Mouse (Mus musculus): ENCODE measurements around the gene Gm49358.

Gm49358 gene

DNA sequence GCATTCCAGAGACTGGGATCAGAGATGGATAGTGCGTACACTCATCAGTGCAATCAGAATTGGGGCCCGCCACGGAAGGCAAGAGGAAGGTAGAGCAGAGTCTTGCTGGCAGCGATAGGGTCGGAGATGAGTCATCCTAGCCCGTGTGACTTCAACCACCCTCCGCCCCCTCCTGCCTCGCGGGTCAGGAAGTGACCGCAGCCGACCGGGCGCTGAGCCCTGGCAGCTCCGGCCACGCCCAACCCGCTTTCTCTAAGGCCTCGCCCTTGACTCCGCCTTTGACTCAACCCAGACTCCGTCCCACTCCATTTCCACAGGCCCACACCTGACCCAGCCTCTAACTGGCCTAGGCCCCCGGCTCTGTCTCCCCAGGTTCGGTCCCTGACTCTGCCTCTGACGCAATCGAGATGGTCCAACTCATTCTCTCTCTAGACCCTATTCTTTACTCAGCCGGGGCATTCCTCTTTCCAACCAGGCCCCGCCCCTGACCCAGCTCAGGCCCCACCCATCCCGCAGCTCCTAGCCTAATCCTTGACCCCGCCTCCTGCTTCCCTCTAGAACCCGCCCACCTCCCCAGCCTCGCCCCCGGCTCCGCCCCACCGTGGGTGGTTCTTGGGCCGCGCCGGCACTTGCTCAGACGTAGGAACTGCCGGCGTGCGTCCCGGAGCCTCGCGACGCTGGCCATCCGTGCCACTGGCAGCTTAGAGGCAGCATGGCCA is 14.8 kb downstream of the Gm49358 start, which contains the start of gene Nt5dc3:
Nt5dc3 (plus strand) TSS at position 608 of the 719 bp plus-strand sequence.
- peak; percentile 97 for DNase-seq

DNA sequence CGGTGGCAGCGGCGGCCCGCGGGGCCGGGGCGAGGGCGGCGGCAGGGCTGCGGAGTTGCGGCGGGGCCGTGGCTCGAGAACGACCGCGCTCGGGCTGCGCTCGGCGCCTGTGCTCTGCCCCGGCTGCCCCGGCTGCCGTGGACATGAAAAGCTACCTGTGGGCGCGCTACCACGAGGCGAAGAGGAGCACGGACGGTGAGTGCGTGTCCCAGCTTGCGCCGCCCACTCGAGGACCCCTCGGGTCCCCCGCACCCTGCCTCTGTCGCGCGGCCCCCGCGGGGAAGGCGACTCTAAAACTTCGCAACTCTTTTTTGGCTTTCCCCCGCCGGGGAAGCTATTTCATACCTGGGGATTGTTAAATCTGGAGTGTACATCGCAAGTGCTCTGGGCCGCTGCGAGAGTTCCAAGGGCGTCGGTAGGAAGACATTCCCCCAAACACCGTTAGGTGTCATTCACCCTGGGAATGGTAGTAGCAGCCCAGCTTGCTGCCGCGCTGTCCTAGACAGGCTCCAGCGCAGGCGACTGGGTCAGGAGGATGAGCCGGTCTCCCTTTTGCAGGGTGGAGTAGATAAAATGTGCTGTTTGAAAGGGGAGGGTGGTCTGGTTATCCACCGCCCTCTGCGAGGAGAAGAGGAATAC is 15.5 kb downstream of the Gm49358 start:
- no peak for DNase-seq

DNA sequence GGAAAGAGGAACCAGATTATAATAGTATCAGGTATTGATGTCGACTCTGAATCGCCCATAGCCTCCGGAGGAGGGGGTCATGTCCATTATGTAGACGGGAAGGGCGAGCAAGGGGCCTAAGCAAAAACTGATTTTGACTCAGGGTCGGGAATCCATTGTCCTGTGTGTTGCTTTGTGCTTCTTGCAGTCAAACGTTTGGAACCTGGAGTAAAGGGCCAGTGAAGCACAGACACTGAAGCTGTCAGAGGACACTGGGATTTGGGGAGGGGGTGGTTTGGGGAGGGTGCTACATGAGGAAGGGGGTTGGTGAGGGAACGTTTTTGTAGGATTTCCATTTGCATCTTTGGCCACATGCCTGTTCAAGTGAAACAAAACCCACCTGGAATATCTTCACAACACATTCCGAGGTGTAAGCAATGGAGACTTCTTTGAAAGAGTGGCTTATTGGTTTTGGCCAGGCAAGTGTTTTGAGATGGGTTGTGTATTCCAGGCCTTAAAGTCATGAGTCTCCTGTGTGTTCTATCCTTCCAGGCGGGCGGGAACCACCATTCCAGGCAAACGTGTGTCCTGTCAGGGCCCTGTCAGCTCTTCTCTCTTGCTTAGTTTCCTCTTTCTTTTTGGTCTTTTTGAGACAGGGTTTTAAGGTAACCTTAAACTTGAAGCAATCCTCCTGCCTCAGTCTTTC is 16.2 kb downstream of the Gm49358 start:
- no peak for DNase-seq

DNA sequence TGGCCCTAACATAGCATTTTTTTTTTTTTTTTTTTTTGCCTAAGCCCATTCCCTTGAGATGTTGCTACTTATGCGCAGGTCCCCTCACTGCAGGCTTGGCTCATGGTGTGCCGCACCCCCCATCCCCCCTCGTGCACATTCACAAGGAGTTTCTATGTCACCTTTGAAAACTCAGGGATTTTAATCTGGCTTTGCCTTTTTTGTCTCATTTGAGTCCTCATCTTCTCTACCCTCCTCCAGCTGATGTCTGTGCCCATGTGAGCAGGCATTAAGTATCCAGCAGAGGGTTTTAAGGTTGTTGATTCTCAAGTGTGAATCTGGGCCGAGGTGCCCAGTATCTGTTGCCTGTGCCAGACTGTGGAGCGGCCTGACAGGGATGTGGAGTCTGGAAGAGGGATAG is 17.9 kb downstream of the Gm49358 start:
- no peak for DNase-seq

DNA sequence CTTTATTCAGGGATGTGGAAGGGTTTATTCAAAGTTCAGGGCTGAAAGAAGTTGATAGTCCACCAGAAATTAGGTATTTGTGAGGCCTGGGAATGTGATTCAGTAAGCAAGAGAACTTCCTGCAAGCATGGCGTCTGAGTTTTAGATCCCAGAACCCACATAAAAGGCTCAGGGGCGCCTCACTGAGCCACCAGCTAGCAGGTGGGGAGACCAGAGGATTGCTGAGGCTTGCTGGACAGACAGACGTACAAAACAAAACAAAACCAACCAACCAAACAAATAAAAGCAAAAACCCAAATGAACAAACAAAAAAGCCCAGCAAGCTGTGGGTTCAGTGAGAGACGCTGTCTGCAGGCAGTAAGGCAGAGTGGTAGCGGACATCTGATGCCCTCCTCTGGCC is 18.9 kb downstream of the Gm49358 start:
- DNase-seq: no peak

DNA sequence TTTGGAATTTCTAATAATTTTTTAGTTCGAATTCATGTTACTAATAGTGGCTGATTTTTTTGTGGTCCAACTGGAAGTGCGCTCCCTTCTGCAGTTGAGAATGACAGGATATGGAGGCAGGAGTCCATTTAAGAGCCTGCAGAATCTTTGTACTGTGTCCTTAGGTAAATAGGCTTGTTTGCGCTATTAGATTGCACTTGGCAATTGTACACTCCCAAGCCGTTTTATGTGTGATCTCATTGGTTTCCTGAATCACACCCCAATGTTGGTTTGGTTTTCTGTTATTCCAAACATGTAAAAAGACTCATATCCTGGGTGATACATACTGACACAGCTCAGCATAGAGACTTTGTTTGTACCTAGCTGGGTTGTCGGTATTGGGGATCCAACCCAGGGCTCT is 19.8 kb downstream of the Gm49358 start:
- DNase-seq: no peak

DNA sequence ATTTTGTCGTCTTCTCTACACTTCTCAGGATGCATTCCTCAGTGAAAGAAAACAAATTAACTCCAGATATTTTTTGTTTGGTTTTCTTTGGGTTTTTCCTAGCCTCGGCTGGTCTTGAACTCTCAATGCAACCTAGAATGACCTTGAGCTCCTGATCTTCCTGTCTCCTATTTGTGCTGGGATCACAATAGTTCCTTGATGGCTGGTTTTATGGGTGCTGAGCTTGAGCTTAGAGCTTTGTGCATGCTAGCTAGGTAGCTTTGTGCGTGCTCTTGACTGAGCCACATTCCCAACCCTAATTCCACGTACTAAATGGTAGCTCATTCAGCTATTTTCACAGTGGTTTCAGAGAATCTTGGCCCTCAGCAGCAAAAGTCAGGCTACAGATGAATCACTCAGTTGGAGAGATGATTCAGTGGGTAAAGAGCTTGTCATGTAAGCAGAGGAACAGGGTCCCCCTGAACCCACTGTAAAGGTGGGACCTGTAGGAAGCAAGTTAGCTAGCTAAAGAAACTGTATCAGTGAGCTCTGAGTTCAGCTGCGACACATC is 20.4 kb downstream of the Gm49358 start:
- no peak for DNase-seq

DNA sequence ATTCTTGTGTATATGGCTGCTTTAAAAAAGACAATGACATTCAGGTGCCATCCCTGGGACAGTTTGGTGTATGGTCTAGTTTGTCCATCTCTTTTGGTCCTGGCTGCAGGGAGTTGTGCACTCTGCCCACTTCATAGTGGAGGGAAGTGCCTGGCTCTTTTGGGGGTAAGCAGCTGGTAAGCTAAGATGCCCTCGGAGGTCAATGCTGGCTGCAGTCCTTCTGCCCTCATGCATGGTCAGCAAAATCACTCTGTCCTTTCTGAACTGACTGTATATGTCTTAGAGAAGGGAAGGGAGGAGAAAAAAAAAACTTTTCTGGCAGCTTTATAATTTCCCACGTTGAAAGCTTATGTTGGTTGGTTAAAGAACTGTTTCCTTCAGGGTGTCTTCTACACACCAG is 21.6 kb downstream of the Gm49358 start:
- DNase-seq: no peak

DNA sequence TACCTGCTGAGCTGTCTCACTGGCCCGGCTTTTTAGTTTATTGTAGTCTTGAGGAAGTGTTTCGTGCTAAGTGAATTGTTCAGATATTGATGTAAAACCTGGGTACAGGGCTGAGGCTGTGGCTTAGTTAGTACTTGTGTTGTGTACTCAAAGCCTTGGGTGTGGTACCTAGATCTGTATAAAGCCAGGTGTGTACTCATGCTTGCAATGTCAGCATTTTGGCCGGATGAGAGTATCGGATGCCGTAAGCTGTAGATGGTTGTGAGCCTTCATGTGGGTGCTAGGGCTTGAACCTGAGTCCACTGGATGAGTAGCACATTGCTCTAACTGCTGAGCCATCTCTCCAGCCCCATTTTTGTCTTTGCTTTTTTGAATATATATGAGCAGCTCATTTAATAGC is 22.3 kb downstream of the Gm49358 start:
- no peak for DNase-seq

DNA sequence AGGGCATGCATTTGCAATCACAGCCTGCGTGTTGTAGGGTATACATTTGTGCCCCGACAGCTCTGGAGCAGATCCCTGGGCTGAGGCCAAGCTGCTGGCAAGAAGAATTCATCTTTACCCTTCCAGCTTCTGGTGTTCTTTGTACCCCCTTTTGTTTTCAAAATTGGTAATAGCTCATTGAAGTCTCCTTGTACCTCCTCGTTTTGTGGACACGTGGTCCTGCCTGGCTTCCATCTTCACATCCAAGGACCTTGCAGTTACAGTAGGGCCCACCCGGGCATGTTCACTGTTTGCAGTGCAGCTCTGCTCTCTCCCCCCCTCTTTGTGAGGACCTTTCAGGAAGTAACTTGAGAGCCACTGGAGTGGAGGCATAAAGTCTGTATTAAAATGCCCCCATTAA is 24.4 kb downstream of the Gm49358 start:
- no peak for DNase-seq

DNA sequence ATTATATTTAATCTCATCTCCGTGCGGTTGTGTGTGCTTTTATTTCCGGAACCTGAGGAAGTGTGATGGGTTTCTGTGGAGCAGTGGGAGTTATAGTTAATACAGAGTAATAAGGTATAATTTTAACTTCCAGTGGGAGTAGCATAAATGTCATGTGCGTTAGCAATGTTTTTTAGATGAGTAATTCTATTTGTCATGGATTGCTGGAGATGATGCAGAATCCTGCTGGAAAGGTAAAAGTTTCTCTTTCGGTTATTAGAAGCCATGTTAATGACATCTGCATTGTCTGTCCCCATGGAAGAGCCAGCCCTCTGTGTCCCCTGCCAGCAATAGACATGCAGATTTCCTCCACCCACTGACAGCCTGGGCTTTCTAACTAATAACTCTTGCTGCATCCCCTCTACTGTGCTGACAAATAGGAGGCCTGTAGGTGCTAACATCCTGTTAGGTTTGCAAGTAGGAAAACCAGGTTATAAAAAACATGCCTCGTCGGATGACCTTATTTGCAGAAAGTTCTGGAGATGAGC is 25.4 kb downstream of the Gm49358 start:
- DNase-seq: no peak

DNA sequence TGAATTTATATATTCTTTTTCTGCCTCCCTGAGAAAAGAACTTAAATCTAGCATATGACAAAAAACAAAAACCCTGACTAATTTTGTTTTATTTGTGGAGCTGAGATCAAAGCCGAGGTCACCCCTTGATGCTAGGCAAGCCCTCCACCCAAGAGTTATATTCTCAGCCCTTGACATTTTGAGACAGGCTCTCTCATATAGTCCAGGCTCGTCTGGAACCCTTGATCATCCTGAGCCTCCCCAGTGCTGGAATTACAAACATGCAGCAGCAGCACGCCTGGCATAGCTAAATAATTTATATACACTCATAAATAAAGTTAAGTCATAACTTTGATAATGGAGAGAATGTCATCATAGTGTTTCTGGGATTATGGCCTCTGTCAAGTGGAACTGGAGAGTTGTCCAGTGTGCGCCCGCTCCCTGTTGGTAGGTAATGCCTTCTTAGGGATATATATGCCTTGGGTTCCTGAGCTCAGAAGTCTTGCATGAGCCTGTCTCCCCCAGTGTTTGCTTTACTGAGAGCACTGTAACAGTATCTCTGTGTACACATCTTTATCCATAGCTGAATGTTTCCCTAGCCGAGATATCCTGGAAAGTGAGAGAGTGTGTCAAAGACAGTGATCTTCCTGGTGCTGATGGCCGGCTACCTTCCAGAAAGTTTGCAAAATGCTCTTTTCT is 27.9 kb downstream of the Gm49358 start:
- no peak for DNase-seq

DNA sequence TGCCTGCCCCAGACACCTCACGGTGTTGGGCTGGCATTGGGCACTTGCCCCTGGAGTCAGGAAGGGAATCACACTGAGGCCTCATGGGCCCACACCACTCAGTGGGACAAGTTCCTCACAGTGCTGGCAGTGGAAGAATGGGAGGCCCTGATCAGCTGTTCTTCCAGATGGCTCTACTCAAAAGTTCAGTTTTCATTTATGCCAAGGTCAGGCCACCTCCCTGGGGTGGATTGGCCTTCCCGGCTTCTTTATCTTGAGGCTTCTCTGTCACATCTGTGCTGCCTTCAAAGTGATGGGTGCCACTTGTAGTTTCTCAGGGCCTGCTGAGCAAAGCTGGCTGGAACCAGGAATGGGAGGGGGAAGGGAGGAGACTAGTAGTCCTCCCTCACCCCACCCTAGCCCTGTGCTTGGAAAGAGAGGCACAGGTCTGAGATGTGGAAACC is 29.8 kb downstream of the Gm49358 start:
- DNase-seq: no peak

DNA sequence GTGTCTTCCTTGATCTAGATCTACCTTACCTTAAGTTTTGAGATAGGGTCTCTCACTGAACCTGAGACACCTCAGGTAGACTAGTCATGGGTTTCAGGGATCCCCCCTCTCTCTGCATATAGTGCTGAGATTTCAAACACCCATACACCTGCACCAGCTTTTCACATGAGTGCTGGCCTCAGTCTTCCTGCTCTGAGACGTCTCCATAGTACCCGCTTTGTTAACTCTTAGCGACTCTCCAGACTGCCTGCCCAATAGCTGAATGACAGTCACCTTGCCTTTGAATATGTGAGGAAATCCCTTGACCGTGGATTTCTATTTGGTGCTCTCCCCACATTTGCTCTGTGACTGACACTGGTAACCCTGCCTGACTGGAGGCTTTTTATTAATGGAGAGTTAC is 30.4 kb downstream of the Gm49358 start:
- DNase-seq: no peak

DNA sequence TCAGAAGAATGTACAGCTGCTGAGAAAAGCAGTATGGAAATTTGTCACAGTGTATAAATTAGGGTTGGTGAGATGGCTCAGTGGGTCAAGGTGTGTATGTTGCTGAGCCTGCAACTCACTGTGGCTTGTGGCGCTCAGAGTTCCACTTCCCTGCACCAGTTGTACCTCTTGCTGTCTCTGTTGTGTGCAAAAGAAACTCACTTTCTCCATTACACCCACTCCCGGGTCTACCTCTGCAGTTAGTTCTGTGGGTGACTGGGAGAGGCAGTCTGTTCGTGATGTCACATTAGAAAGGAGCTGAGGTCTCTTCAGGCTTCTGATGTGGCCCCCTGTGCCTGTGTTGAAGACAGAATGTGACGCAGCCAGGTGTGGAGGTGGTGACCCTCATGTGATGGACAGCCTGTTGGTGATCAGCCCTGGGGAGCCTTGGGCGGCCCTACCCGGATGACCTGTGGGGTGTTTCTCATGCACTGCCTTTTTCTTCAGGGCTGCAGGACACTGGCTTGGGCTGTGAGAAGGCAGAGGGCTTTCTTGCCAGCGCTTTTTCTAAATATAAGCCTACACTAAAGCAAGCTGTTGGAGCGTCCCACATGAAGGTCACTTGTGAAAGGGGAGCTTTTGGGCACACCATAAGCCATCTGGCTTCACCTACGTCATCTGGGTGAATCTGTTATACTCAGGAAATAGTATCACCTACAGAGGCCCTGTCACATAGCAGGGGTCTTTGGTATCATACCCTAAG is 31.2 kb downstream of the Gm49358 start:
- DNase-seq: no peak

DNA sequence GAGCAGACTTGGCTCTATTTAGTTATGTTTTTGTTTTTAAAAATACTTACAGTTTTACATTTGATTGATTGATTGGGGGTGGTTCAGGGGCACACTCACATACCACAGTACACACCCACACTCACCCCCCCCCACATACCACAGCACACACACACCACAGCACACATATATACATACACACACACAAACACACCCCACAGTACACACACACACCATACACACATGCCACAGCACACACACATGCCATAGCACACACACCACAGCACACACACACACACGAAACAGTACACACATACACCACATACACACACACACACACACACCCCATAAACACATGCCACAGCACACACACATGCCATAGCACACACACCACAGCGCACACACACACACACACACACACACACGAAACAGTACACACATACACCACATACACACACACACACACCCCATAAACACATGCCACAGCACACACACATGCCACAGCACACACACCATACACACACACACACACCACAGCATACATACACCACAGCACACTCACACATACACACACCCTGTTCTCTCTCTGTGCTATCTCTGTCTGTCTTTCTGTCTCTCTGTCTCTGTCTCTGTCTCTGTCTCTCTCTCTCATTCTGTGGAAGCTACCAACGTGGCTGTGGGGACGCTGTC is 32.4 kb downstream of the Gm49358 start:
- DNase-seq: no peak

DNA sequence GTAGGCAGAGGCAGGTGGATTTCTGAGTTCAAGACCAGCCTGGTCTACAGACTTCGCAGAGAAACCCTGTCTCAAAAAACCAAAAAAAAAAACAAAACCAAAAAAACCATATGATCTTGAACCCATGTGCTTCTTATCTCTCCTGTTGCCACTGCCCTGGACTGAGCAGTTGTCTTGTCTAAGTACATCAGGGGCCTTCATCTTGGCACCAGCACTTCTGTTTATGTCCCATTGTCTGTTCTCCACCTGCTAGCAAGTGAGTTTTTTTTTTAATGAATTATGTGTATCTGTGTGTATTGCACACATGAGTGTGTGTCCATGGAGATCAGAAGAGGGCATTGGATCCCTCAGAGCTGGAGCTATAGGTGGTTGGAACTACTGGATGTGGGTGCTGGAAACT is 43.6 kb downstream of the Gm49358 start:
- DNase-seq: no peak

DNA sequence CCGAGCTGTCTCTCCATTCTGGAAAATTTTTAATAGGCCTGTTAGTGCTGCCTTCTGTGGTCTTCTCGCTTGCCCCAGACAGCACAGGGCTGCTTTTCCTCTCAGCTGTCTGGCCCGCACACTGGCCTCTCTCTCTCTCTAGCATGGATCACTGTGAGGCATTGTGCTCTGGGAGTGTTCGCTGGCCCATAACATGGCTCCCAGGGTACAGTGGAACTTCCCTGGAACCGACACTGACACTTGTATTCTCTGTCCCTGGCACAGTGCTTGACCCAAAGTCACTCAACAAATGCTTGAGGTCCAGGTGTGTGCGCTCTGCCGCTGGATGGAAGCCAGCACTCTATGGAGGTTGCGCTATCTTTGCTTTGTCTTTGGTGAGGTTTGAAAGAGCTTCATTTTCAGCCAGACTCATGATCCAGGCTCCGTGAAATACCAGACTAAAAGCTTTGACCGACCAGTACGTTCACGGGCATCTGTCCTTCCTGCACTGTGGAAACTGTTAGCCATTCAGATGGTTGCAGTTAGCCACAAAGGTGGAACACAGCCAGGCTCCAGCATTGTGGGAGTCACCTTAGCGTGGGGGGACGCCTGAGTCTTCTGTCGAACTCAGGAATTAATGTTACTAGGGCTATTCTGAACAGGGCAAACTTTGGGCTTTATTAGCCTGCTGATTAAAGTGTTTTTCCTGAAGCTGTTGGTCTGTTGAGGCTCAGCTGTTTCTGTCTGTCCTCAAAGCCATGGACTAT is 44.4 kb downstream of the Gm49358 start:
- no peak for DNase-seq

DNA sequence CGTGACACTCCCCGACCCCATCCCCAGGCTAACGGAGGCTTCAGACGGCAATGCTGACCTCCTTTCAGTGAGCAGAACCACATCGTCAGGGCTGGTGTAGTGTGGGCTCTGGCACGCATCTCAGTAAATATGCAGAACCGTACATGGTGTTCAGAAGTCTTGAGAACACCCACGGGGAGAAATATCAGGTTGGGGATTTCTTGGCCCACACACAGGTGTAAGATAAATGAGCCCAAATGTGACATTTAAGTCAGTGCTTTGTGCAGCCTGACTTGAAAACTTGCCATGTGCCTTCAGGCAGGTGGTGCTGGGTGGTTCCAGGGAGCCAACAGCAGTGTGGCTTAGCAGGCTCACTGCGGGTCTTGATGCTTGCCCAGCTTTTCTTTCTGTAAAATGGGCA is 46.2 kb downstream of the Gm49358 start:
- DNase-seq: no peak

DNA sequence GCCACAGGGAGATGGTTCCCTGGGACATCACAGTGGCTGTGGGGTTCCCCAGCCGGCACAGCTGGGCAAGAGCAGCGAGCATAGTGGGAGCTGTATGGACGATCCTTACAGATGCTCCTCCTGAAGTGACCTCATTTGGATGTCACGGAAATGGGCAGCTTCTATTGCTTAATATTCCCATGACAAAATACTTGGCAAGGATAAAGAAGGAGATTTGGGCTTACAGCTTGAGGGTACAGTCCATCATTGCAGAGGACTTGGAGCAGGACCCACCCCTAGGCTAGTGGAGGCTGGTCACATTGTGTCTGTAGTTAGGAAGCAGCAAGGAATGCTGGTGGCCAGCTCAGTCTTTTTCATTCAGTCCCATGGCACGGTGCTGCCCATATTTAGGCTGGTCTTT is 46.8 kb downstream of the Gm49358 start:
- DNase-seq: no peak

All from thymus, postnatal 14 days (tissue).